Mouse (Mus musculus): ENCODE measurements around the gene Gdf15.
A peak's percentile ranks its signal among the peaks of the same experiment; 100 is the strongest.

The Gdf15 gene

GRCm38 (mm10) chr8:70656193-70656790 is 24.0 kb upstream of the Gdf15 start:
- DNase-seq, result no peak

GRCm38 (mm10) chr8:70655469-70655868 is 23.2 kb upstream of the Gdf15 start:
- DNase-seq, result no peak

GRCm38 (mm10) chr8:70654121-70654520 is 21.9 kb upstream of the Gdf15 start:
- DNase-seq, result no peak

GRCm38 (mm10) chr8:70653226-70653625 is 21.0 kb upstream of the Gdf15 start:
- DNase-seq, result peak; percentile 78

- DNase-seq, result no peak
Measured at GRCm38 (mm10) chr8:70650351-70650750, 18.1 kb upstream of the Gdf15 start.

GRCm38 (mm10) chr8:70649324-70649723 is 17.1 kb upstream of the Gdf15 start:
- DNase-seq, result peak; percentile 89

GRCm38 (mm10) chr8:70648921-70649320 is 16.7 kb upstream of the Gdf15 start:
- no peak for DNase-seq

GRCm38 (mm10) chr8:70648164-70648442 is 15.8 kb upstream of the Gdf15 start:
- no peak for DNase-seq

GRCm38 (mm10) chr8:70647343-70648163 is 15.3 kb upstream of the Gdf15 start:
- DNase-seq, result no peak

GRCm38 (mm10) chr8:70646775-70647174 is 14.5 kb upstream of the Gdf15 start:
- no peak for DNase-seq

- DNase-seq, result no peak
Measured at GRCm38 (mm10) chr8:70646369-70646768, 14.1 kb upstream of the Gdf15 start.

GRCm38 (mm10) chr8:70645501-70646224 is 13.4 kb upstream of the Gdf15 start:
- DNase-seq, result peak; percentile 33

GRCm38 (mm10) chr8:70644065-70644464 is 11.8 kb upstream of the Gdf15 start:
- DNase-seq, result peak; percentile 43

- no peak for DNase-seq
Measured at GRCm38 (mm10) chr8:70643019-70643418, 10.8 kb upstream of the Gdf15 start.

GRCm38 (mm10) chr8:70638752-70639151 is 6.5 kb upstream of the Gdf15 start:
- DNase-seq, result no peak

- no peak for DNase-seq
Measured at GRCm38 (mm10) chr8:70636838-70637237, 4.6 kb upstream of the Gdf15 start.

GRCm38 (mm10) chr8:70635527-70635926 is 3.3 kb upstream of the Gdf15 start:
- no peak for DNase-seq

- DNase-seq, result peak; percentile 79
Measured at GRCm38 (mm10) chr8:70634066-70634465, 1.8 kb upstream of the Gdf15 start.

GRCm38 (mm10) chr8:70631436-70631835 is 820 bp downstream of the Gdf15 start:
- DNase-seq, result peak; percentile 46

- peak; percentile 54 for DNase-seq
Measured at GRCm38 (mm10) chr8:70630532-70631381, 1.5 kb downstream of the Gdf15 start.

- DNase-seq, result peak; percentile 84
Measured at GRCm38 (mm10) chr8:70629574-70630531, 2.4 kb downstream of the Gdf15 start.

GRCm38 (mm10) chr8:70628986-70629490 is 3.2 kb downstream of the Gdf15 start:
- DNase-seq, result no peak

Measured in lung, postnatal 14 days (tissue).